Mouse (Mus musculus): ENCODE data around the gene P4htm.

GRCm38 (mm10) chr9:108591462-108591861 lies 6.0 kb downstream of the P4htm start:
- no peak for TF ChIP-seq POLR2A (IDR thresholded peaks at IDR 0.05; ENCODE audit: insufficient read depth, low read depth, low read length)
- TF ChIP-seq CTCF (IDR thresholded peaks at IDR 0.05) = no peak
- no peak for TF ChIP-seq EP300 (IDR thresholded peaks at IDR 0.05; ENCODE audit: insufficient read depth, low read depth, low read length)
